Mouse (Mus musculus): Measurements from ENCODE around the gene Arhgap4. TPM values are rescaled to one million over a fixed set of nuclear protein-coding genes. Genes with fewer than 3 reads are reported as not detected.

Gene Arhgap4
- polyA plus RNA-seq (2017; shearing (Covaris generic)) = 229 TPM

GRCm38 (mm10) chrX:73921823-73922549 lies at the start of gene Arhgap4, which contains the start of gene Naa10:
Arhgap4 (minus strand) TSS chrX:73921870.
Naa10 (minus strand) TSS chrX:73921944.

GRCm38 (mm10) chrX:73966248-73967176 lies 44.8 kb upstream of the Arhgap4 start, which contains the start of gene Hcfc1:
Hcfc1 (minus strand) TSS chrX:73966357.

DNA sequence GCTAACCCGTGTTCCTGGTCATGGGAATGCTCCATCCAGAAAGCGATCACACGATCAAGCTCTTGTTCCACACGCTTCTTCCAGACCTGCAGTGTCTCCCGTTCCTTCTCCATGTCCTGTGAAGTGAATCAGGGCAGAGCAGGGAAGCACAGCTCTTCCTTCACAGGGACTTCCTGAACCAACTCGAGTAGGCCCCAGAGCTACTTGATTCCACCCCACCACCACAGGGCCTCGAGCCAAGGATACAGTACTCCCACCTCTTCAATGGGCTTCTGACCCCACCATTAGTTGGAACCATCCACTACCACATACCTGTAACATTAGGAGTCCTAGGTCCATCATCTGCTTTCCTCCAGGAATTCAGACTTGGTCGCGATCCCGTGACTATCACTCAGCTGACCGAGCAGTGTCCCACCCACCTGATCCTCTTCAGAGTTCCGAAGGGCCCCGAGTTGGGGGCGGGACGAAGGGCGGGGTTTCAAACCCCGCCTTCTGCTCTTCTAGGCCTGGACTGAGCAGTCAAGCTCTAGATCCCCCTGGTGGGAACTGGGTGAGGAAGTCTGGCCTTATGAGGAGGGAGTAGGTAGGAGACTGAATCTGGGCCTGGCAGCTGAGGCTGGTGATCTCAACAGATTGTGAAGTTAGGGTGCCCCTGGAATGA lies 8.9 kb upstream of the Arhgap4 start, which contains the start of gene Renbp:
TSS of gene Renbp (minus strand) at position 449 of the 661 bp plus-strand sequence.

DNA sequence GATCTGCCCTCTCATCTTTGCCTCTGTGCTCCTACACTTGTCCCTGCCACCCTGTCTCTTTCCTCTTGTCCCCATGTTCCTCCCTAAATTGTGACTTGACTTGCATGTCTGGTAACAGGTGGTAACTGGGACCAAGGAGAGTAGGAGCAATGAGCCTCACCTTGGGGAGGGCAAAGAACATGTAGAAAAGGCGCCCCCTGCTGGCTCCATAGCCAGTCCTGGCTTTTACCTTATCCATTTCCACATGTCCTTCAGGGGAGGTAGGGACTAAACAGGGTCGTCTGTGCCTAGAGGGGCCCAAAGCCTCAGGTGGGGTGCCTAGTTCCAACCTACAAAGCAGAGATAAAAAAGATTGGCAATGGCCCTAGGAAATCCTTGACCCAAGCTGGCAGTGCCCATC lies 26.0 kb downstream of the Arhgap4 start, which contains the start of gene L1cam:
TSS of gene L1cam (minus strand) at position 387 of the 400 bp plus-strand sequence.

GRCm38 (mm10) chrX:73891551-73892152 lies 30.0 kb downstream of the Arhgap4 start, which contains the start of gene Avpr2:
Avpr2 (plus strand) TSS chrX:73892102.

Other genes starting within 250 kb of the Arhgap4 start
- 0.62 TPM for gene Slc6a8, start 248.7 kb downstream of the Arhgap4 start, polyA plus RNA-seq (2017; shearing (Covaris generic))
- gene Bcap31, start 205.7 kb downstream of the Arhgap4 start, polyA plus RNA-seq (2017; shearing (Covaris generic)) = 204 TPM
- 22.8 TPM for gene Abcd1, start 205.3 kb downstream of the Arhgap4 start, polyA plus RNA-seq (2017; shearing (Covaris generic))
- gene Plxnb3, start 164.8 kb downstream of the Arhgap4 start, polyA plus RNA-seq (2017; shearing (Covaris generic)) = not detected
- gene Srpk3, start 147.5 kb downstream of the Arhgap4 start, polyA plus RNA-seq (2017; shearing (Covaris generic)) = not detected
- gene Idh3g, start 135.0 kb downstream of the Arhgap4 start, polyA plus RNA-seq (2017; shearing (Covaris generic)) = 184 TPM
- 201 TPM for gene Ssr4, start 134.8 kb downstream of the Arhgap4 start, polyA plus RNA-seq (2017; shearing (Covaris generic))
- gene Pdzd4, start 96.9 kb downstream of the Arhgap4 start, polyA plus RNA-seq (2017; shearing (Covaris generic)) = 0.10 TPM
- 2.1 TPM for gene Avpr2, start 29.8 kb downstream of the Arhgap4 start, polyA plus RNA-seq (2017; shearing (Covaris generic))
- 20.5 TPM for gene L1cam, start 25.8 kb downstream of the Arhgap4 start, polyA plus RNA-seq (2017; shearing (Covaris generic))
- gene Naa10, start 74 bp upstream of the Arhgap4 start, polyA plus RNA-seq (2017; shearing (Covaris generic)) = 125 TPM
- gene Renbp, start 9.0 kb upstream of the Arhgap4 start, polyA plus RNA-seq (2017; shearing (Covaris generic)) = 3.1 TPM
- 36.4 TPM for gene Hcfc1, start 44.5 kb upstream of the Arhgap4 start, polyA plus RNA-seq (2017; shearing (Covaris generic))
- 149 TPM for gene Irak1, start 102.0 kb upstream of the Arhgap4 start, polyA plus RNA-seq (2017; shearing (Covaris generic))
- not detected for gene Opn1mw, start 205.6 kb upstream of the Arhgap4 start, polyA plus RNA-seq (2017; shearing (Covaris generic))
- gene Mecp2, start 213.5 kb upstream of the Arhgap4 start, polyA plus RNA-seq (2017; shearing (Covaris generic)) = 51.2 TPM
- not detected for gene Tex28, start 246.0 kb upstream of the Arhgap4 start, polyA plus RNA-seq (2017; shearing (Covaris generic))

All from effector memory CD4-positive, alpha-beta T cell, adult 5 months (primary cell).